Mouse (Mus musculus): Measurements from ENCODE around the gene Ranbp3. TPM values are rescaled to one million over a fixed set of nuclear protein-coding genes. Genes with fewer than 3 reads are reported as not detected.
"Not testable (repeated sequence)": the region's sequence is repeated elsewhere in the genome, so short reads cannot be mapped to it uniquely, and the experiment has no call there.

Ranbp3 gene
- polyA plus RNA-seq (2015; fragmentation: Nextera tagmentation; extraction: Ambion mirVana): 19.6 and 21.8 TPM in 2 replicates

DNA sequence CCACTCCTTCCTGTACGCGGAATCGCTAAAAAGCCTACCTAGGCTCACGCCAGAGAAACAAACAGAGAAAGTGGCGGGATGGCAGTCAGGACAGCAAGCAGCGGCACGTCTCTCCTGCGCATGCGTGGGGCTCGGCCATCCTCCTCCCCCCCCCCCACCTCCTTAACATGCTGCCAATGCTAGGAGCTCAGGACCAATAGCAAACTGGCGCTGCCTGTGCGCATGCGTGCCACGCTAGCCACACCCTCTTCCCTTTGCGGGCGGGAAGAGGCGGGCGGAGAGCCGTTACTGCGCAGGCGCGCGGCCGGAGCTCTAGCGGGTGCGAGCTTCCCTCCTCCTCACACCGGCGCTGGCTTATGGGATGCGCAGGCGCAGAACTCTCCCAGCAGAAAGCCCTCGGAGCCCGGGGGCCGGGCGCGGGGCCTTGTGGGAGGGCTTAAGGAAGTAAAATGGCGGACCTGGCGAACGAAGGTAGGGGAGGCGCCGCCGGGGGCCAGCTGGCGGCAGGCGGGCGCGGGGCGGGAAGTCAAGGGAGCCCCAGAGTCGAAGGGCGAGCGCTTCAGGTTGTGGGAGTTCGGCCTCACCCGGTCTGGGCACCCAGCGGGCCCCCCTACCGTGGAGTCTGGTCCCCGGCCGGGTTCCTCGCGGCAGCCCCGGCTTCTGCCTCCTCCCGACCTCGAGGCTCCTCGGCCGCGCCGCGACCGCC, at the start of gene Ranbp3:
Ranbp3 (plus strand) TSS at position 354 of the 706 bp plus-strand sequence.
- Histone ChIP-seq H3K4me3 (ENCODE audit: low read depth, low read length) (peak within 1 kb of the TSS; percentile 88), H3K9ac (replicated peaks) (peak within 1 kb of the TSS; percentile 96), H3K9me3 (ENCODE audit: low read length) (no peaks in the 10 kb centered on the region), H3K36me3 (replicated peaks; ENCODE audit: insufficient read depth, low read length) (peaks cover 7% of the 10 kb centered on the region; the same call in 1 of the 2 replicates), H3K27ac (ENCODE audit: low read depth) (peak within 1 kb of the TSS; percentile 87), H3K4me1 (ENCODE audit: insufficient read depth) (peaks cover 19% of the 10 kb centered on the region), H3K27me3 (ENCODE audit: insufficient read depth, low read length) (no peaks in the 10 kb centered on the region; the same call in 1 of the 2 replicates), H3K4me2 (ENCODE audit: low read depth, low read length) (peak within 1 kb of the TSS; percentile 90)
- no peak for TF ChIP-seq EP300 (IDR thresholded peaks at IDR 0.05; ENCODE audit: low read depth)
- TF ChIP-seq CTCF (IDR thresholded peaks at IDR 0.05; ENCODE audit: low read depth): no peak
- DNase-seq: peak; percentile 100
- 3% methylated on average over 37 of the region's 66 CpGs for WGBS (ENCODE audit: insufficient replicate concordance)
- ATAC-seq: peak; percentile 95

GRCm38 (mm10) chr17:56625495-56625894, 47.6 kb upstream of the Ranbp3 start:
- Histone ChIP-seq H3K4me1 (ENCODE audit: insufficient read depth) (peaks cover 23% of the 10 kb centered on the region), H3K27ac (ENCODE audit: low read depth) (no peak overlapping the region), H3K27me3 (ENCODE audit: insufficient read depth, low read length) (no peaks in the 10 kb centered on the region), H3K9me3 (ENCODE audit: low read length) (no peaks in the 10 kb centered on the region), H3K36me3 (replicated peaks; ENCODE audit: insufficient read depth, low read length) (peaks cover 18% of the 10 kb centered on the region), H3K4me3 (ENCODE audit: low read depth, low read length) (peak overlapping the region; percentile 85), H3K4me2 (ENCODE audit: low read depth, low read length) (peak overlapping the region; percentile 94), H3K9ac (replicated peaks) (peak overlapping the region; percentile 86; the same call in 1 of the 2 replicates)
- ATAC-seq (no peak), DNase-seq (no peak)
- WGBS (ENCODE audit: insufficient replicate concordance): 45% methylated on average over 3 of the region's 3 CpGs
- TF ChIP-seq CTCF (IDR thresholded peaks at IDR 0.05; ENCODE audit: low read depth) (no peak), EP300 (IDR thresholded peaks at IDR 0.05; ENCODE audit: low read depth) (no peak)

- Histone ChIP-seq H3K9ac (replicated peaks) (peak overlapping the region; percentile 86), H3K4me1 (ENCODE audit: insufficient read depth) (peaks cover 23% of the 10 kb centered on the region), H3K4me3 (ENCODE audit: low read depth, low read length) (peak overlapping the region; percentile 85), H3K9me3 (ENCODE audit: low read length) (no peaks in the 10 kb centered on the region), H3K27me3 (ENCODE audit: insufficient read depth, low read length) (no peaks in the 10 kb centered on the region), H3K4me2 (ENCODE audit: low read depth, low read length) (peak overlapping the region; percentile 94), H3K27ac (ENCODE audit: low read depth) (peak overlapping the region; percentile 44), H3K36me3 (replicated peaks; ENCODE audit: insufficient read depth, low read length) (peaks cover 13% of the 10 kb centered on the region)
- DNase-seq (peak; percentile 45), ATAC-seq (peak; percentile 8)
- 1% methylated on average over 29 of the region's 32 CpGs for WGBS (ENCODE audit: insufficient replicate concordance)
- no peak for TF ChIP-seq EP300 (IDR thresholded peaks at IDR 0.05; ENCODE audit: low read depth)
- TF ChIP-seq CTCF (IDR thresholded peaks at IDR 0.05; ENCODE audit: low read depth): no peak
These were observed 46.8 kb upstream of the Ranbp3 start for GRCm38 (mm10) chr17:56626260-56626659.

DNA sequence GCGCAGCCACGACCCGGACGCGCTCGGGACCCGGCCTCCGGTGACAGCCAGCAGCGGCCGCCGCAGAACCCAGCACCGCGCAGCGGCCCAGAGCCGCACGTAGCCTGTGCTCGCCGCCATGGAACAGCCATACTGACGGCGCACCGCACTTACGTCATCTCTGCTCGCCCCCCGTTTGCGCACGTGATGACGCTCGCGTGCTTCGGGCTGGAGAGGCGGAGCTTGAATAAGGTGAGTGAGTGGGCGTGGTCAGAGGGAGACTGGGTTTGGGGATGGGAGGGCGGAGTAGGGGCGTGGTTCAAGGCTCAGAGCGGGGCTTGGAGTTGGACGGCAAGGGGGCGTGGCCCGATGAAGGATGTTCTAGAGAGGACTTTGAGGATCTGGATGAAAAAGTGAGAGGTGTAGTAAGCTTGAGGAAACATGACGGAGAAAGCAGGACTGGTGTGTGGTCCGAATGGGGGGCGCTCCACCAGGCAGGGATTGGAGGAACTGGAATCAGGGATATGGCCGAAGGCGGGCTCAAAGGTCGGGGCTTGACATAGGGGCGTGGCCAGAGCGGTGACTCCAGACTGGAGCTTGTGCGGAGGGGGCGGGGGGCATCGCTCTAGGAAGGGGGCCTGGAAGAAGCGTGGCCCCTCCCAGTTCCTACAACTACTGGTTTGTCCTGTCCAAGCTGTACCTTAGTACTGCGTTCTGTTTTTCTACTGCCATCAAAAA, 46.2 kb upstream of the Ranbp3 start, which contains the start of gene Lonp1:
Lonp1 (minus strand) TSS at position 134 of the 717 bp plus-strand sequence.
- Histone ChIP-seq H3K27ac (ENCODE audit: low read depth) (peak within 1 kb of the TSS; percentile 80), H3K4me3 (ENCODE audit: low read depth, low read length) (peak within 1 kb of the TSS; percentile 85), H3K4me2 (ENCODE audit: low read depth, low read length) (peak within 1 kb of the TSS; percentile 94), H3K4me1 (ENCODE audit: insufficient read depth) (peaks cover 23% of the 10 kb centered on the region), H3K36me3 (replicated peaks; ENCODE audit: insufficient read depth, low read length) (peaks cover 8% of the 10 kb centered on the region), H3K9ac (replicated peaks) (peak within 1 kb of the TSS; percentile 86), H3K9me3 (ENCODE audit: low read length) (no peaks in the 10 kb centered on the region), H3K27me3 (ENCODE audit: insufficient read depth, low read length) (no peaks in the 10 kb centered on the region)
- under 1% methylated on average over 44 of the region's 51 CpGs for WGBS (ENCODE audit: insufficient replicate concordance)
- DNase-seq (peak; percentile 98), ATAC-seq (peak; percentile 91)
- TF ChIP-seq EP300 (IDR thresholded peaks at IDR 0.05; ENCODE audit: low read depth): no peak
- 0 out of 2 replicates have a peak, but pooled peaks have one; percentile 1 for TF ChIP-seq CTCF (IDR thresholded peaks at IDR 0.05; ENCODE audit: low read depth)

- TF ChIP-seq EP300 (IDR thresholded peaks at IDR 0.05; ENCODE audit: low read depth) (no peak), CTCF (IDR thresholded peaks at IDR 0.05; ENCODE audit: low read depth) (no peak)
- H3K9ac ChIP-seq (replicated peaks): peak within 1 kb of the TSS; percentile 86
- peak within 1 kb of the TSS; percentile 80 for H3K27ac ChIP-seq (ENCODE audit: low read depth)
- peak within 1 kb of the TSS; percentile 94 for H3K4me2 ChIP-seq (ENCODE audit: low read depth, low read length)
- WGBS (ENCODE audit: insufficient replicate concordance): 11% methylated on average over 26 of the region's 26 CpGs
- no peaks in the 10 kb centered on the region for H3K27me3 ChIP-seq (ENCODE audit: insufficient read depth, low read length)
- H3K36me3 ChIP-seq (replicated peaks; ENCODE audit: insufficient read depth, low read length): peaks cover under 1% of the 10 kb centered on the region; the same call in 1 of the 2 replicates
- peak; percentile 26 for ATAC-seq
- DNase-seq: no peak
- H3K9me3 ChIP-seq (ENCODE audit: low read length): no peaks in the 10 kb centered on the region
- H3K4me1 ChIP-seq (ENCODE audit: insufficient read depth): peaks cover 23% of the 10 kb centered on the region
- H3K4me3 ChIP-seq (ENCODE audit: low read depth, low read length): peak within 1 kb of the TSS; percentile 85
These were observed 45.4 kb upstream of the Ranbp3 start, which contains the start of gene Catsperd for GRCm38 (mm10) chr17:56627530-56628277. Catsperd (plus strand) TSS chr17:56628143.

GRCm38 (mm10) chr17:56629800-56630781, 43.0 kb upstream of the Ranbp3 start:
- 82% methylated on average over 23 of the region's 27 CpGs for WGBS (ENCODE audit: insufficient replicate concordance)
- ATAC-seq: not testable (repeated sequence)

More at GRCm38 (mm10) chr17:56629800-56630781, 43.0 kb upstream of the Ranbp3 start:
- not testable (repeated sequence) for H3K4me2 ChIP-seq (ENCODE audit: low read depth, low read length); H3K27ac ChIP-seq (ENCODE audit: low read depth); H3K36me3 ChIP-seq (replicated peaks; ENCODE audit: insufficient read depth, low read length); H3K4me3 ChIP-seq (ENCODE audit: low read depth, low read length); H3K9ac ChIP-seq (replicated peaks); DNase-seq; H3K9me3 ChIP-seq (ENCODE audit: low read length); H3K27me3 ChIP-seq (ENCODE audit: insufficient read depth, low read length)
- H3K4me1 ChIP-seq (ENCODE audit: insufficient read depth): peaks cover 20% of the 10 kb centered on the region

Data from liver, postnatal 0 days (tissue).